Mouse (Mus musculus) lung, adult 2 months (tissue): ENCODE measurements around the gene Tcta. TPM values are rescaled to one million over a fixed set of nuclear protein-coding genes. Genes with fewer than 3 reads are reported as not detected.
A peak's percentile ranks its signal among the peaks of the same experiment; 100 is the strongest.
"Not testable (repeated sequence)": the region's sequence is repeated elsewhere in the genome, so short reads cannot be mapped to it uniquely, and the experiment has no call there.

Experiments used
- DNase-seq: peaks from one replicate; pipeline ENCODE4 v3.0.0; 2022
- H3K4me1 ChIP-seq: fragments of 200-500 bp; 2 replicates; pipeline ENCODE4 v1.6.1; 2011; ENCODE audit warnings: low read length; ENCODE audit not compliant: control insufficient read depth, insufficient read depth
- H3K4me3 ChIP-seq: fragments of 200-500 bp; replicated peaks from 2 replicates; pipeline ENCODE3; 2011; ENCODE audit warnings: low read depth, mild to moderate bottlenecking, control low read depth, low read length; ENCODE audit errors: extremely low read depth
- CTCF ChIP-seq: fragments of 200-500 bp; IDR thresholded peaks from 2 replicates; pipeline ENCODE4 v1.5.1; 2011; ENCODE audit warnings: mild to moderate bottlenecking, low read length, control low read depth; ENCODE audit not compliant: insufficient read depth
- POLR2A ChIP-seq: fragments of 200-500 bp; IDR thresholded peaks from 2 replicates; pipeline ENCODE4 v1.6.1; 2011; ENCODE audit warnings: low read depth, mild to moderate bottlenecking, control low read depth, low read length, borderline replicate concordance; ENCODE audit errors: extremely low read depth
- WGBS: fragments of 180-500 bp; shearing (Covaris S2); methylation state at CpG from one replicate; pipeline ENCODE4 v1.1.7; 2018; 5-methylcytosine and 5-hydroxymethylcytosine counted together
- polyA plus RNA-seq: library from polyadenylated mRNA; depleted of rRNA; stranded (reverse); fragments of >200 nt; gene quantifications from 2 replicates; pipeline ENCODE4 v1.2.3, GENCODE M21; 2012

The Tcta gene
- polyA plus RNA-seq, 1 experiment, result 75.8 TPM

GRCm38 (mm10) chr9:108341139-108341475 lies 35.1 kb upstream of the Tcta start:
- Histone ChIP-seq H3K4me3 (no peak overlapping the region), H3K4me1 (peaks cover 14% of the 10 kb centered on the region)
- DNase-seq, result no peak
- TF ChIP-seq CTCF (no peak), POLR2A (no peak)
- WGBS, result 66% methylated on average over 5 of the region's 5 CpGs

DNA sequence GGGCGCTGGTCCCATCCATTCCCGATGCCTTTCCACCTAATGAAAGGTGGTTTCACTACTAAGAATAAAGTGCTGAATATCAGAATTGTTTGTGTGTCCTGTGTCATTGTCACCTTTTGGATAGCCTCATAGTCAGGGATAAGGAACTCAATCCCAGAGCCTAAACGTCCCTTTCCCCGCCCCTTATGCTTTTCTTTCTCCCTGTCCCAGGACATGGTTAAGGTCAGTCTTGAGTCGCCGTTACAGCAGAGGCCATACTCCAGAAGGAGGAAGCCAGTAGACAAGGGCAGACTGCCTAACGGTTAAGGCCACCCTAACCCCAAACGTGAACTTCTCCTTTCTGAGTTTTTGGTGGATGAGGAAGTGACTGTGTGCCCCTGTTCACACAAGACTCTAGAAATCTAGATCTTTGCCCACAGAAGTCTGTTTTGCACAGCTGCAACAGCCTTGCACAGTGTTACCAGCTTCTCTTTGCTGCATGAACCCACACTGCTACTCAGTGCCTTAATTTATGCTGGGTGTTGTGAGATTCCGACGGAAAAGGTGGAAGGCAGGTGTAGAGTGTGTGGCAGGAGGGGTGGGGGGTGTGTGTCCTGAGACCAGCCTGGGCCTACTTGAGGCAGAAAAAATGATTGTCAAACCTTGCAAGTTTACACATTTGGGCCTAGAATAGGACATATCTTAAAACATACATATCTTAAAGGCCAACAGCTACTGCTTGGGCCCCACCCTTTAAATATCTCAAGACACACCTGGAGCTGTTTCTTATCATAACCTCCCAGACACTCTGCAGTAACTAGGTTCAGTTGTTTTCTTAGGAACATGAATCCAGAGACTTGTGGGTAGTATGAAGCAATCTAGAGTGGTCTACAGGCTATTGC lies 34.5 kb upstream of the Tcta start:
- TF ChIP-seq CTCF, result no peak
- TF ChIP-seq POLR2A, result no peak
- WGBS, result 30% methylated on average over 10 of the region's 10 CpGs
- peak; percentile 37 for DNase-seq
- H3K4me1 ChIP-seq, result peaks cover 14% of the 10 kb centered on the region
- H3K4me3 ChIP-seq, result peak overlapping the region; percentile 78

DNA sequence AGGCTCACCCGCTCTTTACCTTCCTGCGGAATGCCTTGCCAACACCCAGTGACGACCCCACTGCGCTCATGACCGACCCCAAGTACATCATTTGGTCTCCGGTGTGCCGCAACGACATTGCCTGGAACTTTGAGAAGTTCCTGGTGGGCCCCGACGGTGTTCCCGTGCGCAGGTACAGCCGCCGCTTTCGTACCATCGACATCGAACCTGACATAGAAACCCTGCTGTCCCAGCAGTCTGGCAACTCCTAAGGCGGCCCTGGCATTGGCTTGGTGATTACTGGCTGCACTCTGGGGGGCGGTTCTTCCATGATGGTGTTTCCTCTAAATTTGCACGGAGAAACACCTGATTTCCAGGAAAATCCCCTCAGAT lies 33.9 kb upstream of the Tcta start:
- TF ChIP-seq CTCF (no peak), POLR2A (peak; percentile 39; the same call in 1 of the 2 replicates)
- H3K4me3 ChIP-seq, result peak overlapping the region; percentile 78
- peak; percentile 35 for DNase-seq
- H3K4me1 ChIP-seq, result peaks cover 14% of the 10 kb centered on the region
- WGBS, result 10% methylated on average over 20 of the region's 20 CpGs

GRCm38 (mm10) chr9:108338886-108339781 lies 33.2 kb upstream of the Tcta start, which contains the start of gene Gpx1:
Gpx1 (plus strand) TSS chr9:108338903.
- peak; percentile 90 for DNase-seq
- no peak for TF ChIP-seq CTCF
- TF ChIP-seq POLR2A, result peak; percentile 100
- H3K4me1 ChIP-seq, result peaks cover 14% of the 10 kb centered on the region
- H3K4me3 ChIP-seq, result peak within 1 kb of the TSS; percentile 78
- under 1% methylated on average over 49 of the region's 49 CpGs for WGBS

DNA sequence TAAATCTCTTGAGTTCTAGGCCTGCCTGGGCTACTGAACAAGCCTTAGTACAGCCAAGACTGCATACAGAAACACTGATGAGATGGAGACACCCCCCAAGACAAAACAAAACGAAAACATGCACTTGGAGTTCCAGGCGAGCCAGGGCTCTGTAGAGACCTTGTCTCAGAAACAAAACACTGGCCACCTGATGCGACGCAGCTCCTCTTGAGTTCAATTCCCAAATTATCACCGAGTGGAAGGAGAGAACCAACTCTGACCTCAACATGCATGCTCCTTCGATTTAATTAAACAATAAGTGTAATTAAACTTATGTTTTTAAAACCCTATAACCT lies 32.6 kb upstream of the Tcta start:
- H3K4me3 ChIP-seq, result peak overlapping the region; percentile 1
- 12% methylated on average over 6 of the region's 6 CpGs for WGBS

DNA sequence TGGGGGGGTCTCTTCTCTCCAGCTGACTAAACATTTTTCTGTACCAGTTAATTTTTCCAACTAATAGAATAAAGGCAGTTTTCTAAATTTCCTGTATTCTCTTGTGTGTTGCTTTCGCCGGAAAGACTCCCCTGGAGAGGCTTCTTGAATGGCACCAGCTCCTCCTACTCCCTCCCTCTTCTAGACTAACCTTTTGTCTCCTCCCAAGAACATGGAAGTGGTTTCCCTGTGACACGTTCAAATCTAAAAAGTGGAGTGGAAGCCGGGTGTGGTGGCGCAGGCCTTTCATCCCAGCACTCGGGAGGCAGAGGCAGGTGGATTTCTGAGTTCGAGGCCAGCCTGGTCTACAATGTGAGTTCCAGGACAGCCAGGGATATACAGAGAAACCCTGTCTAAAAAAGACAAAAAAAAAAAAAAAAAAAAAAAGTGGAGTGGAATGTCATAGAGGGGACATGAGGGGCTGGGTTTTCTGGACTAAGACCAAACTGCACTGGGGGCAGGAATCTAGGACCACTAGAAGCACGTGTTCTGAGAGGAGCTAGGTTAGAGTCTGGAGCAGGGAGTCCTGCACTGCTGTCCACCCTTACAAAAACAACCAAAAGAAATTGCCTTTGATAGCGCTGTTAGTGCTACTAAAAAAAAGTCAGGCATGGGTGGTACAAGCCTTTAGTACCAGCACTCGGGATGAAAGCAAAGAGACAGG lies 32.0 kb upstream of the Tcta start:
- Histone ChIP-seq H3K4me1 (peaks cover 14% of the 10 kb centered on the region), H3K4me3 (no peak overlapping the region)
- TF ChIP-seq POLR2A, result no peak
- TF ChIP-seq CTCF, result no peak
- WGBS, result 49% methylated on average over 10 of the region's 10 CpGs
- DNase-seq, result no peak

More for the DNA sequence above, 32.6 kb upstream of the Tcta start:
- peaks cover 14% of the 10 kb centered on the region for H3K4me1 ChIP-seq
- peak; percentile 32 for DNase-seq
- no peak for TF ChIP-seq POLR2A
- no peak for TF ChIP-seq CTCF

DNA sequence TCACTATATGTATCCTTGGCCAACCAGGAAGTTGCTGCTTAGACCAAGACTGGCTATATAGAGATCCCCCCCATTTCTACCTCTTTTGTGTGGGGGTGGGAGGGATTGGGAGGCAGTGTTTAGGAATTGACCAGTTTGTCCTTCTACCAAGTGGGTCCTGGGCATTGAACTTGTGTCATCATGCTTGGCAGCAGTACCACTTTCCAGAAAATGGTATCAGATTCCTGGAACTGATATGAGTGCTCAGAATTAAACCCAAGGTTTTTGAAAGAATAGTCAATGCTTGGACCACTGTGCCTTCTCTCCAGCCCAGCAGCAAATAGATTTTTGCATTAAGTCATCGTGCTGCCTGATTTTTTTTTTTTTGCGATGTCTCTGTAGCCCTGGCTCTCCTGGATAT lies 19.9 kb upstream of the Tcta start:
- Histone ChIP-seq H3K4me3 (no peak overlapping the region), H3K4me1 (peaks cover 8% of the 10 kb centered on the region)
- TF ChIP-seq CTCF (no peak), POLR2A (no peak)
- 82% methylated on average over 2 of the region's 2 CpGs for WGBS
- DNase-seq, result no peak

DNA sequence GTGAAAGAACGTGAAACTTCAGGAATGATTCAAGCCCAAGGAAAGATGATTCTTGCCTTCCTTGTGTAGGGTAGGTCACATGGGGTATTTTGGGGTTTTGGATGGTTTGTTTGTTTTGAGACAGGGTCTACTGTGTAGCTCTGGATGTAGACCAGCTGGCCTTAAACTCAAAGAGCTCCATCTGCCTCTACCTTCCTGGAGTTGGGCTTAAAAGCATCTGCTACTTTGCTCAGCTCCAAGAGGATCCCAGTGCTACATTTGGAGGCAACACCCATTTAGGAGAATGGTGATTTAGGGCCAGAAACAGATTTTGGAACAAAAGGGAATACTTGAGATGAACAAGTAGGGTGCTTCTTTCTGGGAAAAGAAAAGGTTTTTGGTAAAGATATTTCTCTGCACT lies 18.8 kb upstream of the Tcta start:
- WGBS, result 58% methylated on average over 1 of the region's 1 CpGs
- no peak overlapping the region for H3K4me3 ChIP-seq
- DNase-seq, result no peak
- H3K4me1 ChIP-seq, result peaks cover 10% of the 10 kb centered on the region
- TF ChIP-seq CTCF (no peak), POLR2A (no peak)

DNA sequence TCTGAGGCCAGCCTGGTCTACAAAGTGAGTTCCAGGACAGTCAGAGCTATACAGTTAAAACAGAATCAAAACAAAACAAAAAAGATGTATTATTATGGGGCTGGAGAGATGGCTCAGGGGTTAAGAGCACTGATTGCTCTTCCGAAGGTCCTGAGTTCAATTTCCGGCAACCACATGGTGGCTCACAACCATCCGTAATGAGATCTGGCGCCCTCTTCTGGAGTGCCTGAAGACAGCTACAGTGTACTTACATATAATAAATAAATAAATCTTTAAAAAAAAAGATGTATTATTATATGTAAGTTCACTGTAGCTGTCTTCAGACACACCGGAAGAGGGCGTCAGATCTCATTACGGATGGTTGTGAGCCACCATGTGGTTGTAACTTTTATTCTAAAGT lies 16.1 kb upstream of the Tcta start:
- peaks cover 13% of the 10 kb centered on the region for H3K4me1 ChIP-seq
- 82% methylated on average over 7 of the region's 7 CpGs for WGBS
- DNase-seq, H3K4me3 ChIP-seq: not testable (repeated sequence)
